Mouse (Mus musculus) adrenal gland (tissue): Measurements from ENCODE around the gene Yjefn3.

ENCODE experiments used
- intact Hi-C: fragments of 180-260 bp; cut with DNase I; formaldehyde crosslinking; loops from one replicate; pipeline ENCODE4 v1.15.1; 2025

Gene Yjefn3

DNA sequence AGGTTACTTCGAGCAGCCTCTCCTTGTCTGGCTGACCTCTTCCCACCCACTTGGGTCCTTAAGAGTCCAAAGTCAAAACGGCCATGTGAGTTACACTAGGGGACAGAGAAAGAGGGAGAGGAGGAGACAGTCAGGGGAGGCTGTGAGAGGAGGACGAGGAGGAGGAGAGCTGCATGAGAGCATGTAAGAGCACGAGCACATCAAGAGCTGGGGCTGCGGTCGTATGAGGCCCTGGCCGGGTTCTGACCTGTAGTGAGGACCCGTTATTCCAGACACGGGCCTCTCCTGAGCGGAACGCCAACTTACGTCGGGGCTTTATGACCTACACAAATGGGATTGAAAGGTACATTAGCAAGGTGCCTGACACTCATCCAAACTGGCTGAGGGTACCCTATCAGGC is 9.4 kb upstream of the Yjefn3 start:
- intact Hi-C loops: no loop called here

DNA sequence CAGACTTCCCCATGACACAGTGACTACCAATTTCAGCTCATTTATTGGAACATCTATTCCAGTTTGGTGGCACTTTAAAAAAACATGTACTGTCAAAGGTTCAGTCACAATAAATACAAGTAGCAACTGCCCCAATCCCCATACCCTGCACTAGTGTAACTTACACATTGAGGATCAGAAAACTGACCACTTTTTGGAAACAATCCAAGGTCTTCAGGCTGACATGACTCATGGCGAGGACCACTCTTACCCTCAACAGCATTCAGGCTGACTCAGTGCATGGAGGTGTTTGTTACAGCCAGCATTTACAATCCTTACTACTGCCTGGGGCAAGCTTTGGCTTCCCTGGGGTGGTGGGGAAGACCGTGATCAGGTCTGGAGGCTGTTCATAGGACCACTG is 4.6 kb upstream of the Yjefn3 start:
- intact Hi-C loops: no loop called here

DNA sequence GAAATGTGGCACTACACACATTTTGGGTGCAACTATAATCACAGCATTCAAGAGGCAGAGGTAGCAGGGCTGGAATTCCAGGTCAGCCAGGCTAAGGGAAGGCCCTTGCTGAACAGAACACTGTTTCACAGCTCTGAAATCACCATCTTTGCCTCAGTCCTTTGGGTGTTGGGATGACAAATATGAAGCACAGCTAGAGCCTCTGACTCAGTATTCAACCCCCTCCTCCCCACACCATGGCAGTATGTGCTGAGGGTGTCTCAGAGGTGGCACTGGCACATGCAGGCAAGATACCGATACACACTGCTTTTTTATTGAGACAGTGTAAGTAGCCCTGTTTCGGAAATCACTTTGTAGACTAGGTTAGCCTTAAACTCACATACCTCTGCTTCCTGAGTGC is 3.7 kb upstream of the Yjefn3 start:
- intact Hi-C loops: no loop called here

DNA sequence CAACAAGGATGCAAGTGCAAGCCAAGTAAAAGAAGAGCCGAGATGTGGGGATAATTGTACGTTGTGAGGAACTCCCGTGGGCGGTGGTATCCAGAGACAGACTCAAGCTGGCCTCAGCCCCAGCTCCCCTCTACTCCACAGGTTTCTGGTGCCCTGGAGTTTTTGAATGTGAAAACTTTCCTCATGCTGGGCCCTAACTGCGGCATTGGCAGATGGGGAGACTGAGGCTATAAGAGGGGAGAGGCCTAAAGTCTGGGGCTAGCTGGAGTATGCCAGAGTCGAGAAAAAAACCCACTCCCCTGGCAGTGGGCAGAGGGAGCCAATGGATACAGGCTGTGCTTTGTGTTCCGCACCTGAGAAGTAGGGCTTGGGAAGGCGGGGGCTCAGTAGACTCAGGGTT is 1.6 kb upstream of the Yjefn3 start:
- intact Hi-C loops: no loop called here

DNA sequence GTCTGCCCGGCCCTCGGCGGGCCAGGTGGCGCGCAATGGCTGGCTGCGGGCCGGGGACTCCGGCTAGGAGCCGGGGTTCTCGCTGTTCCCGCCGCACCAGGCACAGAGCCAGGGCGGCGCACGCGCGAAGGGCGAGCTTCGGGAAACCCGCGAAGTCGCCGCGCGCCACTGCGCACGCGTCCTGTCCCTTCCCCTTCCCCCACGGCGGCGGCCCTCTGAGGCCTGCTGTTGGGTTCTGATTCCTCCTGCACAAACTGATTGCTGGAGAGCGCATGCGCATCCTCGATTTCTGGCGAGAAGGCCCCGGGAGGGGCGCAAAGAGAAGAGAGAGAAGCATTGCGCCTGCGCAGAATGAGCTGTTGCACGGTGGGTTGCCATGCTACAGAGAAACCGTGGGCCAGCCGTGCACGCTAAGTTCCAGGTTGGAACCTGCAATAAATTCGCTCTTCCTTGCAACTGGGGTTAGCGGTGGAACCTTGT is 591 bp upstream of the Yjefn3 start:
- intact Hi-C loops: no loop called here

DNA sequence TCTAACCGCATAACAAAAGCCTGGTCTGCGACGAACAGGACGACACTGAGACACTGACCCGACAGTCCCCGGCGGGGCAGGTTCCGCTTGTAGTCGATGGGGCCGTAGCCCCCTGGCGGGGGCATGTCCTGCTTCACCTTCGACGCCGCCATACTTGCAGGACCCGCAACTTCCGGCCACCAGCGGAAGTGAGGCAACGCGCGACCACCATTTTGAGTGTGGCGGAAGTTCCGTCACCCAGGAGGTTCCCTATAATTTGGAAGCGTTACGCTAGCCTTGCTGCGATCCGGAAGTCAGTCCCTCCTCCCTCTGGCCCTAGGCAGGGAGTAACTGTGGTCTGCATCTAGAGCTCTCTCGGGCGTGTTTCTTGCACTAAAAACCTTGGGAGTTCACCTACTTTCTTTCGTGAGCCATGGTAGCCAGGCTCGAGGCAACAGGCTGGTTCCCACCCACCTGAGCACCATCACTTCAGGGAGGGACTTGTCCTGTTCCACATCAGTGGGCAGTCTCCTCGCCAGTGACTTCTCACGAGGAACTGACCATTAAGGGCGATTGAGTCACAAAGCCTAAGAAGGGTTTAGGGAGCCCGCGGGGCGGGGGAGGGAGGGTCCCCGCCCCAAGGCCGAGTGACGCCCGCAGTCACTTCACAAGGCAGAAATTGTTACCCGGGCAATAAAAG is 889 bp downstream of the Yjefn3 start:
- intact Hi-C loops: no loop called here

DNA sequence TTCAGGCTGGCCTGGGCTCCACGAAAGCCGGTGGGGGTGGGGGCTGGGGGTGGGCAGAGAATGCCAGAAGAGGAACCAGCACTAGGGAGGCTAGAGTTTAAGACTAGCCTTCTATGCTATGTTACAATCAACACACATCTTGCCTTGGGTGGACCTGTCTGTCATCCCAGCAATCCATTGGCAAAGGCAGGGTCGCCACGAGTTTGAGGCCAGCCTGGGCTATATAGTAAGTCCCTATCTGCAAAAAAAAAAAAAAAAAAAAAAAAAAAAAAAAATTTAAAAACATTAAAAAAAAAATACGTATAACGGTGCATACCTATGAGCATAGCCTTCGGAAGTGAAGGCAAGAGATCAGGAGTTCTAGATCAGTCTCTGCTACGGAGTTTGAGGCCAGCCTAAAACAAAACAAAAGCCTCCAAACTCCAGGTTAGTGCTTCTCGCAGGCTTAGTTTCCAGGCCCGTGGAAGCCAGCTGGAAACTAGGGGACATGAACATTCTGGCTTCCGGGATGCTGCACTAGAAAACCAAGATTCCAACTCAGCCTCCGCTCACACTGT is 1.5 kb downstream of the Yjefn3 start:
- intact Hi-C loops: no loop called here

DNA sequence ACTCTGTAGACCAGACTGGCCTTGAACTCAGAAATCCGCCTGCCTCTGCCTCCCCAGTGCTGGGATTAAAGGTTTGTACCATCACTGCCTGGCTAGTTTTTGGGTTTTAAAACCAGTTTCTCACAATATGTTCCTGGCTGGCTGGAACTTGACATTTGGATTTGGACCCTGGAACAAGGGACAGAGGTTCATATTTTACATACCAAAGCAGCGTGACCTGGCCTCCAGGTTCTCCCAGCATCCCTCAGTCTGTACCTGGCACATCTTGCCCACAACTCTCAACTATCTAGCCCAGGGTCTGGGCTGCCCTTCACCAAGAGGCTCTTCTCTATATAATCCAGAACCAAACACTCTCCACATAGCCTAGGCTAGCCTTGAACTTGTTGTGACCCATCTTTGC is 2.6 kb downstream of the Yjefn3 start:
- intact Hi-C loops: no loop called here

DNA sequence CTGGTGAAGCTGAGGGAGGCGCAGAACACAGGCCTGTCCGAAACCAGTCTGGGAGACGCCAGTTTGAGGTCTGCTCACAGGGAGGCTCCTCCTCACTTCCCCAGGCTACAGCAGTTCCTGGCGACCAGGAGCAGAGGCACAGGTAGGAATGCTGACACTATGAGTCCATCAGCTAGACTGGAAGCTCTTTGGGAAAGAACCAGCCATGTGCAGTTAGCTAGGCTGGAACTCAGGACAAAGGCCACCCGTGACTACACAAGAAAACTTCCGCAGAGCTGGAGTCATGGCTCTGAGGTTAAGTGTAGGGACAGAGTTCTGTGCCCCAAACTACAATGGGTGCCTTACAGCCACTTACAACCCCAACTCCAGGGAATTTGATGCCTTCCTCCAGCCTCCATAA is 4.7 kb downstream of the Yjefn3 start:
- intact Hi-C loops: no loop called here

DNA sequence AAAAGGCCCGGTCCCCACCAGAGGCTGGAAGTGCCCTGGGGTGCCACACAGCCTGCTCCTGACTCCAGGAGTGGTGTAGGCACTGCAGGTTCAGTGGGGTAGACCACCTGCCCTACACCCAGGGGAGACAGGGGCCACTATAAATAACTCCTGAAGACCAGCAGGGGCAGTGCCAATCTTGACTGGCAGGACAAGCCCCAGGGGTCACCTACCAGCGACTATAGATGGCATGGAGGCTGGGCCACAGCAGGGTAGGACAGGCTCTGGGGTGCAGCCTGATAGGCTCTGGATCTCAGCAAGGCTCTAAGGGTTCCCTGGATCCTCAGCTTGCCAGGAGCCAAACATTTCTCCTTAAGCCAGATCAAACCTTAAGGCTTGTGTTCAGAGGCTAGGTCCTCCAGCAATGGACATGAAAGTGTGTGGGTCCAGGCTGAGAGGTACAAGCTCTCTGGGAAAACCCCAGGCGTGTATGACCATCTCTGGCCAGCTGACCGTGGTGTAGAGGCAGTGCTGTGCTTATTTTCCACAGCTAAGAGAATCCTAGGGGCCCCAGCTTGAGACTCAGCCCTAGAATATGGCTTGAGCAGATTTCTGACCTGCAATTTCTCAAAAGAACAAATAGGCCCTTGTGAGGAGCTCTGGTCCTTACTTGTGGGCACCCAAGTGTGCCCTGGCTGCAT is 6.6 kb downstream of the Yjefn3 start:
- intact Hi-C loops: no loop called here

DNA sequence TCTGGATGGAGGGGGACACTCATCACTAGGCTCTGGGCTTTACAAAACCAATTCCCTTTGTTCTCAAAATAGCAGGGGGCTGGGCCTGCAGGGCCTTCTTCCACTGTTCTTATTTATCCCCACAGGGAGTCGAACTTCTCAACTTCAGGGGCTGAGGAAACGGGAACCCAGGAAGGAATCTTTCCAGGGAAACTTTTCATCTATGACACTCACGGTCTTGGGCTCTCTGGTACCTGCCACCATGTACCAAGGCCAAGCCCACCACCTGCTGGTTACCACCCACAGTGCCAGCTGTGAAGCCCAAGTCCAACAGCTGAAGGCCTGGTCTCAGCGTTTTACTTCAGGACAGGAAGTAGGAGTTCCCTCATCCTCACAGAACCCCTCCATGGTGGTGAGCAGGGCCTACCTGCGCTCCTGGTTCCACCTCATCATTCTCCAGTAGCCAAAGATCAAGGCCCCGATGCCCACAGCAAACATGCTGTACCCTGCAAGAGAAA is 7.6 kb downstream of the Yjefn3 start:
- intact Hi-C loops: no loop called here

DNA sequence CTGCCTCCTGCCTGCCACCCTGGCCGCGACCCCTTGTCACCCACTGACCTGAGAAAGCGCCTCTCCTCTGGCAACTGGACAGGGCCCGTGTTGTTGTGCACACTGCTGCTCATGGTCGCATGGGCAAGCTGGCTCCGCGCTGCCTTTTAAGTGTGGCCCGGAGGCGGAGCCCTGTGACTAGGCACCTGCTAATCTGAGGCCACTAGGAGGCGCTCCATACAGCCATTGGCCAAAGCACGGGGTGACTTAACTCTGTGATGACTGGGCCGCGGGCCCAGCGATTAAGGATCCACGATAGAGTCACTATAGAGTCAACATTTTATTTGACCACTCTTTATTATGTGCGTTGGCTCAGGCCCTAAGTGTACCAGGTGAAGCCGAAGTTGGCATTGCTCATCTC is 8.6 kb downstream of the Yjefn3 start:
- intact Hi-C loops: no loop called here

DNA sequence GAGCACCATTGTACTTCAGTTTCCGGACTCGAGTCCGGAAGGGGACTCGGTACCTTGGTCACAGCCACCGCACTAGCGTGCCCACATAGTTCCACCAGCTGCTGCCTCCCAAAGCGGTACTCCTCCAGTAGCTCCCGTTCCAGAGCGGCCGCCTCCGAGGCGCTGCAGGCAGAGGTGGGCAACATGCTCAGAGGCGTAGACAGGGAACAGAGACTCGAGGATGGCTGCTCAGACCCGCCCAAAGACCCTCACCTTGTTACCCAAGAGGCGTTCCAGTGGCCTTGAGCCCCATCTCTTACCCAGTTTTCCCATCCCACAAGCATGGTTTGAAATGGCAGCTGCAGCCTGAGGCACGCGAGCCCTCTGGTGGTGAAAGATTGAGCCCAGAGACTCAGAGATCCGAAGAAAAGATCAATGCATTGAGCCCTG is 11.7 kb downstream of the Yjefn3 start:
- intact Hi-C loops: no loop called here

DNA sequence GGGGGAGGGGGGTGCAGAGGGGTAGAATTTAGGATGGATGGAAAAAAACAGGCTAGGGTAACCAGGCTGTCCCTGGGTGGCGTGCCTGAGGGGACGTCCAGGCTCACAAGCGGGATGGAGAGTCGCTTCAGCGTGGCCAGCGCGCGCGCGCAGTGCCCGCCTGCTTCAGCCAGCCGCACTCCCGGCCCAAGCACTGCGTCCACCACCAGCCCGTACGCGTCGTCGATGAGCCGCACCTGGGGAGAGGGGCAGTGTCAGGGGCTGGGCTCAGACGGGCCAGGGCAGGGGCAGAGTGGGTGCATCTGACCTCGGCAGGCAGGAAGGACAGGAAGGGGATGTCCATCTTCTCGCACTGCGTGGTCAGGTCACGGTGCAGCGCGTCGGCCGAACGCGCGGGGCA is 13.6 kb downstream of the Yjefn3 start:
- intact Hi-C loops: no loop called here

DNA sequence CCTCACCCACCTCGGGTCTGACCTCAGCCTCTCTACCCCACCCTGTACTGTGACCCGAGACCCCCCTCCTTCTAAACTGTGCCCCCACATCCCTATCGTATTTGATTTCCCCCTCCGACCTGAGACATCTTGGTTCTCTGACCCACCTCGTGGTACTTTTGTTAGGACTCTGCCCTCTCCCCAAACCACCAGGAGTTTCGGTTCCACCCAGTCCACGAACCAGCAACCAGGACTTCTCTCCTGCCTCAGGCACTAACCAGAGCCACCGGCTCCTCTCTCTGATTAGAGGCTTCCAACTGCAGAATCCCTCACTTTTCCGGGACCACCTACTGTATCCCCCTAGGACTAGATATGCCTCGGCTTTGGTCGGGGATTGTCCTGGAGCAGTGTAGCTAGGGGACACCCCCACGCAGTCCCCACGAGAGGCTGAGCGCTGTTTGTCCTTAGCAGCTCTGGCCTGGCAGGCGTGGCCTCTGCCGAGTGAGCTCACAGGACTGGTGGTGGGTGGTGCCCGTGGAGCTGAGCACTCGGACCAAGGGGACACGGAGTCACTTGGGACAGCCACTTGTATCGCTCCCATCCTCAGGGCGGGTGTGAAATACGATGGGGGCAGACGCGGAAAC is 14.2 kb downstream of the Yjefn3 start:
- intact Hi-C loops: no loop called here

DNA sequence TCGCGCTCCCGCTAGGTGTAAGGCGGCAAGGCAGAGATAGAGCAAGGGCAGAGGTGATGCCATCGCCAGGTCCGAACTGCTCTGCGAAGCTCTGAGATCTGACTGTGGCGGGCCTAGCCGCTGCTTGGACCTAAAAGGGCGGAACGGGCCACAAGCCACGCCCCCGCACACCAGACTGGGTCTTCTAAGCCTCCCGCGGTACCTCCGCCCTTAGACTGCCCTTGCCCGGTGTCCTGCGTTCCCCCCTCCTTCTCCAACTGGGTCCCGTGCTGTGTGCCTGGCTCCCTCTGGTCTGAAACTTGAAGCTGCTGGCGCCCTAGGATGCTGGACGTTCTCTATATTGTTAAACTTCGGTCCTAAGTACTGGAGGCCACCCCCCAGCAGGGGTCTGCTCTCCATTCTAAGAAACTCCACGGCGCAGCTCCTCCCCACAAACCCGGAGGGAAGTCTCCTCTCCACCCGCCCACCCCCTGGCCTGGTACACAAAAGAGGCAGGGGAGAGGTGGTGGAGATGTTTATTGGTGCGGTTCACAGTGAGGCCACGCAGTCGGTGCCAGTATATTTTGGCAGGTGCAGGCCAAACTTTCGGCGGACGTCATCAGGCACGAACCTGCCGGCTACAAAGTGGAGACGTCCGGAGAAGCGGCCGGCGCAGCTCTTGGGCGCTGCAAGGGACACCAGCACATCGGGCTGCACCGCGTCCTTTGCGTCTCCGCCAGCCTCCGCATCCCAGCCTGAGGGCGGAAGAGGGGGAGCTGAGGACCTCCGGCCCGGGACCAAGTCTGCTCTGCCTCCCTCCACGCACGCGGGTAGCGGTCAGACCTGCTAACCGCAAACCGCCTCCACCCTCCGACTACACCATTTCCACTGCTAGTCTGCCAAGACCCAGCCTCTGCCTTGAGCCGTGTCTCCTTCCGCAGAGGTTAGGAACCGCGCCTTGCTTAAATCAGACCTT is 14.9 kb downstream of the Yjefn3 start, which contains the start of gene Cilp2:
Gene Cilp2, minus strand, starts transcription at position 399 of the 955 bp plus-strand sequence.
- intact Hi-C loops: no loop called here

DNA sequence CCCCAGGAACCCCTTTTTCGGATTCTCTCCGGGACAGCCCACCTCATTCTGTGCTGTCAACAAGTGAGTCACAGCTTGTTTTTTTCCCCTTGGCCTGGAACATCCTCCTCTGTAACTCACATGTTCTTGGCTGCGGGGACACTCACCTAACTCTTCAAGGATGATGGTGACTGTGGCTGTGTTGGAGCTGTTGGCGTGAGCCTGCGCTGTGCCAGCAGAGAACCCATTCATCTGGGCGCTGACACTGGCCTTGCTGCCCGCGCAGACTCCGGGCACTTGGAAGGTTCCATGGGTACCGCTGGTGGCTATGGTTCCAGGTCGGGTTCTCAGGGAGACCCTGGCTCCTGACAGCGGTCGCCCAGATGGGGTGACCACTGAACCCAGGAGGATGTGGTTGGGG is 18.4 kb downstream of the Yjefn3 start:
- intact Hi-C loops: no loop called here

DNA sequence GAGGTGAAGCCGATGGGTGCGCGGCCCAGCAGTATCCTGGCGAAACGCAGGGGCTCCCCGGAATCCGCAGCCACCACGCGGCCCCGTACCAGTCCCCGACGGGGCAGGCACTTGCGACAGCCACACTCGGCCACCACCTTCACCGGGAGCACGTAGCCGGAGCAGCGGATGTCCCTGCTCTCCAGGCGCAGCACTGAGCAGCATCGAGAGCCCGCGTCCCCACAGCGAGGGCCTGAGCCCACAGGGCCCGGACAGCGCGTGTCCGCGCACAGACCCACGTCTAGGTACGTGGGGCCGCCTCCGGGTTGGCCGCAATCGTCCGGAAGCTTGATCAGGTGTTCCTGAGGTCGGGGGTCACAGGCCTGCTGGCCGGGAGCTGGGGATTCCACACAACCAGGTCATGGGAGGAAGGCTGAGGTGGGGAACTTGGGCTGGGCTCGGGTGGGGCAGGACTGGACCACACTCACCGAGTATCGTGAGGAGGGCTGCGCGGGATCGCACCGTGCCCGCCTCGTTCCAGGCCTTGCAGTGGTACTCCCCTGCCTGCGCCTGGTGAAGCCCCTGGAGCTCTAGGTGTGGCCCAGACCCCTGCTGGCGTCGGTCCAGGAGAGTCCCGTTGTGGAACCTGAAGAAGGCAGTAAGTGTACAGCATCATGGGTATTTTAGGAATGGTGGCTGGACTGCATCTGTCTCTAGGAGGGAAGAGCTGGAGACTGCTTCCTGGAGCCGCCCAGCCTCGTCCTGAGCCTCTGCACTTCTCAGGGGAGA is 19.5 kb downstream of the Yjefn3 start:
- intact Hi-C loops: no loop called here

DNA sequence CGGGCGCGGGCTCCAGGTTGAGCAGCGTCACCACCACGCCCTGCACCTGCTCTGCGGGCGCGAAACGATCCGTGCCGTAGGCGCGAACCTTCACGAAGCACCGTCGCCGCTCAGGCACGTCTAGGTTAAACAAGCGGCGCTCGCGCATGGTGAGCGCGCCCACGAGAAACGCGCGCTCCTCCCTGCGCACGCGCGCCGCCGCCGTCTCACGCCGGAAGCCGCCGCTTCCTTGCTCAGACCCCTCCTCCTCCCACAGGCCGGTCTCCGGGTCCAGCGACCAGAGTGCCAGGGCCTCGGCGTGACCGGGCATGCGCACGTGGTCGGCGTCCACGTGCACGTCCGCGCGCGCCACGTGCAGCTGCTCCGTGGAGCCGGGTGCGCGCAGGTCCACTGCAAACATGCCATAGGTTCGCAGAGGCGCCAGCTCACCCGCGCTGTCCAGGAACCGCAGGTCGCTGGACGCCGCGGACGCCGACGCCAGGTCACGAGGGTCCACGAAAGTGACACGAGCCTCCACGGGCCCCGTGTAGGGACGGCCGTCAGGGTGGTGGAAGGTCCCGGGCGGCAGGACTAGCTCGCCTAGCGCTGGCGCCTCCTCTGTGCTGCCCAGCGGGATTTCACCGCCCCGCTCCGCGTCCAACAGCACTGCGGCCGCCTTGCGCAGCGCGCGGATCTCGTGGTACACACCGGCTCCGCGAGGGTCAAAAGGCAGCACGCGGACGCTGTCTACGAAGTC is 20.3 kb downstream of the Yjefn3 start:
- intact Hi-C loops: no loop called here
